Mouse (Mus musculus): ENCODE data around the gene Plbd2. TPM values are rescaled to one million over a fixed set of nuclear protein-coding genes. Genes with fewer than 3 reads are reported as not detected.
A peak's percentile ranks its signal among the peaks of the same experiment; 100 is the strongest.
"Not testable (repeated sequence)": the region's sequence is repeated elsewhere in the genome, so short reads cannot be mapped to it uniquely, and the experiment has no call there.

Gene Plbd2
- polyA plus RNA-seq, 1 experiment: 22.8 TPM

DNA sequence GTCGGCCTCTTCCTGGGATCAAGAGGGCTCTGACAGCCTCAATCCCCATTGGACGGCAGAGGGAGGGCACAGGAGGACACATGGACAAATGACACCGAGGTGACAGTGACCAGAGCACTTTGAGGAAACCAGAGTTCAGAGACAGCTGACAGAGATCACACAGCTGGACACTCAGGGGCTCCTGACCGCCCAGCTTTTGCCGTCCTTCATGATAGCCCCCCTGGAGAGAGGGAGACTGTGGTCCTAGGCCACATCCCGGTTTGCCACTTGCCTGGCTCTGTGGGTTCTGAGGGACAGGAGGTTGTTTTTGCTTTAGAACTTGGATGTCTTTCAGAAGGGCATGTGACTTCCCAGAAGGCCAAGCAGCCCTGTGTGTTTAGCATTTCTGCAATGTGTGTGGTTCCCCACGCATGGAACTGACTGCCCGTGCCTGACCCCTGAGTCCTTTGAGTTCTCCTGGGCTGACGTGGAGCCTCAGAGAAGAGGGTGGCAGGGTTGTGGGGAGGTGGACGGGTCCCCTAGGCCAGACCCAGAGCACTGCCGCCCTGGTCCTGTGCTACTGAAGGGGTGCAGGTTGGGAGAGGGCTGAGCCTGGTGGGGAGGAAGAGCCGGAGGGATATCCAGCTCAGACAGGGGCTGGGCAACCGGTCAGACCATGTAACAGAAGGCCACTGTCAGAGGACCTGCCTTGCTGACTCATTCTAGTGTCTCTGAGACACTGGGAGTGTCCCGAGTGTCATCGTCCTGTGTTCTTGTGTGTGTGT lies 13.0 kb upstream of the Plbd2 start:
- Histone ChIP-seq H3K27ac (replicated peaks; ENCODE audit: low read depth, low read length) (peak overlapping the region; percentile 87), H3K4me1 (ENCODE audit: control insufficient read depth, insufficient read depth, insufficient read length, low read length) (peaks cover 49% of the 10 kb centered on the region), H3K4me3 (ENCODE audit: insufficient read depth, low read depth, low read length) (peak overlapping the region; percentile 20; the same call in 1 of the 2 replicates)

DNA sequence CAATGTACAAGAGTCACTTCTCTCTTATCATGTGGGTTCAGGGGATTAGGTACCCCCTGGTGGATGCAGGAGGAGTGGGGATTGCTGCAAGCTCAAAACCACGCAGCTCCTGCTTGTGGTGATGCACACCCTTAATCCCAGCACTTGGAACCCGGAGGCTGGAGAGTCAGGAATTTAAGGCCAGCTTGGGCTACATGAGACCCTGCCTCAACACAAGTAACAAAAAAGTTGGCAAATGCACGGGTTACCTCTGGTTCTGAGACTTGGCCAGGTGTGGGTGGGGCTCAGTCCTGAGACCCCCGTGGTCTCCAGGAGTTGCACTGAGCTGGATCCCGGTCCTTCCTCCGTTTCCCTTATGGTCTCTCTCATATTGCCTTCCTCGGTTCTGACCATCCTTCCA lies 12.0 kb upstream of the Plbd2 start:
- H3K27ac ChIP-seq (replicated peaks; ENCODE audit: low read depth, low read length): peak overlapping the region; percentile 87
- H3K4me3 ChIP-seq (ENCODE audit: insufficient read depth, low read depth, low read length): no peak overlapping the region
- H3K4me1 ChIP-seq (ENCODE audit: control insufficient read depth, insufficient read depth, insufficient read length, low read length): peaks cover 49% of the 10 kb centered on the region

DNA sequence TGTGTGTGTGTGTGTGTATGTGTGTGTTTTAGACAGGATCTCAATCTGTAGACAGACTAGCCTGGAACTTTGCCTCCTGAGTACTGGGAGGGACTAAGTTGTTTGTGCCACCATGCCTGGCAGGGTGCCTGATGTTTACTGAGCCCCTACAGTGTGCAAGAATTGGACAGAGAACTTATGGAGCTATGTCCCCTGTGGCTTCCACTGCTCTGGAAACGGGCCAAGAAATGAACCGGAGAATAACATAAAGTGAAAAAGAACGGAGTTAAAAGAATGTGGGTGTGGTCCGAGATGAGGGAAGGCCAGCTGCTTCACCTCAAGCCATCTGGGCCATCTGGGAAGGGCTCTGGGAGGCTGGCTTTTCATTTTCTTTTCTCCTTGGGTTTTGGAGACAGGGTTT lies 11.3 kb upstream of the Plbd2 start:
- H3K4me3 ChIP-seq (ENCODE audit: insufficient read depth, low read depth, low read length): no peak overlapping the region
- peak overlapping the region; percentile 6; the same call in 1 of the 2 replicates for H3K27ac ChIP-seq (replicated peaks; ENCODE audit: low read depth, low read length)
- H3K4me1 ChIP-seq (ENCODE audit: control insufficient read depth, insufficient read depth, insufficient read length, low read length): peaks cover 49% of the 10 kb centered on the region

GRCm38 (mm10) chr5:120514031-120514677 lies 10.7 kb upstream of the Plbd2 start:
- H3K27ac ChIP-seq (replicated peaks; ENCODE audit: low read depth, low read length): peak overlapping the region; percentile 6
- peaks cover 49% of the 10 kb centered on the region for H3K4me1 ChIP-seq (ENCODE audit: control insufficient read depth, insufficient read depth, insufficient read length, low read length)
- H3K4me3 ChIP-seq (ENCODE audit: insufficient read depth, low read depth, low read length): no peak overlapping the region

DNA sequence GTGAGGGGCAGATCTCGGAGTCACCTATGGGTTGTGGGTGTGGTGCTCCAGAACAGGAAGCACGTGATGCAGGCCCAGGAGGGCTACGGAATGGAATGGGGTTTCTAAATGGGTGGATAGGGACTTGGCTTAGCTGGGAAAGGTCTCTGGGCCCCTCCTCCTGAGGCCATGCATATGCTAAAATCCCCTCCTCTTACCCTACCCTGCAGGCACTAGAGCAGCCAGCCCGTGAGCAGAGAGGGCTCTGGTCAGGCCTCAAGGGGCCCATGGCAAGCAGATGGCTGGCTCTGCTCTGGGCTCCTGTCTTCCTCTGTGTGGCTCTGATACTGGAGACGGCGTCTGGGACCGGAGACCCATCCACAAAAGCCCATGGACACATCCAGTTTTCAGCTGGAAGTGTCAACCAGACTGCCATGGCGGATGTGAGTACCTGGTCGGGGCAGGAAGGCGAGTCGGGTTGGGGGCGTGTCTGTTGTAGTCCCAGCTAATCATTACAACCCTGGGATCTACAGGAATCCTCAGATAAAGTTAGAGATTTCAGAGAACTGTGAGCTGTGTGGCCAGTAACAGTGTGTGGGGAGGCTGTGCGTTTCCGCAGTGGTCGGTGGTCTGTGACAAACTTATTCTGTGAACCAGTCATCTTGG lies 9.6 kb upstream of the Plbd2 start:
- H3K27ac ChIP-seq (replicated peaks; ENCODE audit: low read depth, low read length): peak overlapping the region; percentile 17
- peak overlapping the region; percentile 7; the same call in 1 of the 2 replicates for H3K4me3 ChIP-seq (ENCODE audit: insufficient read depth, low read depth, low read length)
- H3K4me1 ChIP-seq (ENCODE audit: control insufficient read depth, insufficient read depth, insufficient read length, low read length): peaks cover 49% of the 10 kb centered on the region

DNA sequence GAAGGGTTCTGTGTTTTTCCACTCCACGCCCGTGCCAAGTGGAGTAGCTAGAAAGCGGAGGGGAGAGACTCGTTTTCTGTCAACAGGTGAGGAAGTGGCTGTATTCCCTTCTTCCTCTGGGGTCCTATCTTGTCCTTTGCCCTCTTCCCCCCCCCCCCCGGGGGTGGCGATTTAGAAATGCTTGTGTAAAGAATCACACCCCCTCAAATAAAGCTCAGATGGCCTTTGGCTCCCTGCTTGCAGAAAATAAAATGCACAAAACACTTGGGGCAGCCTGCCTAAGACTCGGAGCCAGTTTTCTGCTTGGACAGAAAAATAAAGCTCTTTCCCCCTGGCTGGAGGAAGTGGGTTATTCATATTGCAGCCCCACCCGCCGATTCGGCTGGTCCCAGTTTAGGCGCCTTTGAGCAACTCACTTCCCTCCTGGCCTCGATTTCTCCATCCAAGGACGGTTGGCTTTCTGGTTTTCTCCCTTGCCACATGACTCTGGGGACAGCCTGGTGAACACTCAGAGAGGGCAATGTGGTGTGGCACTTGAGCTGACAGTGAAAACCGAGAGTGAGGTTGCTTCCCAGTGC lies 8.3 kb upstream of the Plbd2 start:
- Histone ChIP-seq H3K27ac (replicated peaks; ENCODE audit: low read depth, low read length) (peak overlapping the region; percentile 82), H3K4me1 (ENCODE audit: control insufficient read depth, insufficient read depth, insufficient read length, low read length) (peaks cover 38% of the 10 kb centered on the region), H3K4me3 (ENCODE audit: insufficient read depth, low read depth, low read length) (peak overlapping the region; percentile 79)

- Histone ChIP-seq H3K4me1 (ENCODE audit: control insufficient read depth, insufficient read depth, insufficient read length, low read length) (peaks cover 32% of the 10 kb centered on the region), H3K27ac (replicated peaks; ENCODE audit: low read depth, low read length) (peak within 1 kb of the TSS; percentile 82)
Observed at GRCm38 (mm10) chr5:120510982-120511642, 7.7 kb upstream of the Plbd2 start, which contains the start of gene Slc8b1. TSS of gene Slc8b1 (plus strand) at chr5:120511168.

GRCm38 (mm10) chr5:120507311-120507710 lies 3.9 kb upstream of the Plbd2 start:
- peaks cover 9% of the 10 kb centered on the region; the same call in 1 of the 2 replicates for H3K4me1 ChIP-seq (ENCODE audit: control insufficient read depth, insufficient read depth, insufficient read length, low read length)
- no peak overlapping the region for H3K4me3 ChIP-seq (ENCODE audit: insufficient read depth, low read depth, low read length)
- no peak overlapping the region for H3K27ac ChIP-seq (replicated peaks; ENCODE audit: low read depth, low read length)

More at GRCm38 (mm10) chr5:120510982-120511642, 7.7 kb upstream of the Plbd2 start, which contains the start of gene Slc8b1:
- H3K4me3 ChIP-seq (ENCODE audit: insufficient read depth, low read depth, low read length): peak within 1 kb of the TSS; percentile 79

DNA sequence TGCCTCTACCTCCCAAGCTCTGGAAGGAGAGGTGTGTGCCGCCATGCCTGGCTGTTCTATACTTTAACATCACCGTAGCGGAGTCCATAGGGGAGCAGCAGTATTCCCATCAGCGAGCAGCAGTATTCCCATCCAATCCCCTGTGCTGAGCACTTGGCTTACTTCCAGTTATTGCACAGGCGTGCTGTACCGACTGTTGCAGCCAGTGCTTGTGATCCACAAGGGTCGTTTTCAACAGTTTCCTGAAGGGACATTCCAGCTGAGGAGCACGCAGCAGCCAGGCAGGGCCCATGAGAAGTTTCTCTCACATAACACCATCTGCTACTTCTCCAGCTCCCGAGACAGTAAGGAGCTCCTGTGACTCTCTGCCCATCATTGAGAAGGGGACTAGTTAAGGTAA lies 3.1 kb upstream of the Plbd2 start:
- Histone ChIP-seq H3K4me1 (ENCODE audit: control insufficient read depth, insufficient read depth, insufficient read length, low read length) (peaks cover 7% of the 10 kb centered on the region; the same call in 1 of the 2 replicates), H3K27ac (replicated peaks; ENCODE audit: low read depth, low read length) (no peak overlapping the region), H3K4me3 (ENCODE audit: insufficient read depth, low read depth, low read length) (no peak overlapping the region)

- Histone ChIP-seq H3K4me3 (ENCODE audit: insufficient read depth, low read depth, low read length) (peak overlapping the region; percentile 3; the same call in 1 of the 2 replicates), H3K27ac (replicated peaks; ENCODE audit: low read depth, low read length) (no peak overlapping the region)
Observed at GRCm38 (mm10) chr5:120505781-120506180, 2.4 kb upstream of the Plbd2 start.

DNA sequence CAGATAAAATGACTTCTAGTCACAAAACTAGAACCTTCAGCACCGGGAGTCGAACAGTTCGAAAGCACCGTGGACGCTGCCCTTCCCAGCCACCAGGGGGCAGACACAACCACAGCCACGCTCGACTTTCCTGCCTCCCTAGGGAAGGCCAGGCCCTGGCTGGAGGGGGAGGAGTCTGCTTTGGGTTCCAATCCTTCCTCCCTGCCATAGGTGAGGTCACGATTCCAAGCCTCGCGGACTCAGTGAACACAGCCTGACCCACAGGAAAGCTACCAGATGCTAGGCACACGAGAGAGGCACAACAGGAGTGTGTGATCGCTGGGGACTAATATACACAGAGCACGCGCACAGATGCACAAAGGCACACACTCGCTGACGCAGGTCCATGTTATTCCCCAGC lies 1.9 kb upstream of the Plbd2 start:
- peak overlapping the region; percentile 3; the same call in 1 of the 2 replicates for H3K4me3 ChIP-seq (ENCODE audit: insufficient read depth, low read depth, low read length)
- no peak overlapping the region for H3K27ac ChIP-seq (replicated peaks; ENCODE audit: low read depth, low read length)
- H3K4me1 ChIP-seq (ENCODE audit: control insufficient read depth, insufficient read depth, insufficient read length, low read length): peaks cover 7% of the 10 kb centered on the region; the same call in 1 of the 2 replicates

More at GRCm38 (mm10) chr5:120505781-120506180, 2.4 kb upstream of the Plbd2 start:
- peaks cover 7% of the 10 kb centered on the region; the same call in 1 of the 2 replicates for H3K4me1 ChIP-seq (ENCODE audit: control insufficient read depth, insufficient read depth, insufficient read length, low read length)

DNA sequence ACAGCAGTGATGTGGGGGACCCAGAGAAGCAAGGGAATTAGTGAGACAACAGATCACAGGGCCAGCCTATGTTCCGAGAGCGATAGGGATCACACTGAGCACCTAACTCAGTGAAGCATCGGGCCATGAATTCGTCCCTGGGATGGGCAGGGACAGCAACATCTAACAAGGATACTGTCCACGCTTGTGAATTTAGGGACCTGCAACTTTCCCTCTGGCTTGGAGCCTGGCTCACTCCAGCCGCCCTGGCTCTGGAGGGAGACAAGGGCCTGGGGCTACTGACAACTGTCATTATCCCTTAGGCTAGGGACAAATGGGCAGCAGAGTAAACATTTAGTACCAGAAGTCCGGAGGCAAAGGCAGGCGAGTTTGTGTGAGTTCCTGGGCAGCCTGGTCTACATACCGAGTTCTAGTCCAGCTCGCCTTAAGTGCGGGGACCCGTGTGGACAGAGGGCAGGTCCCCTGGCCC lies 716 bp downstream of the Plbd2 start:
- H3K27ac ChIP-seq (replicated peaks; ENCODE audit: low read depth, low read length): no peak overlapping the region
- peak overlapping the region; percentile 90 for H3K4me3 ChIP-seq (ENCODE audit: insufficient read depth, low read depth, low read length)
- H3K4me1 ChIP-seq (ENCODE audit: control insufficient read depth, insufficient read depth, insufficient read length, low read length): peaks cover 7% of the 10 kb centered on the region; the same call in 1 of the 2 replicates

- Histone ChIP-seq H3K27ac (replicated peaks; ENCODE audit: low read depth, low read length) (no peak overlapping the region), H3K4me1 (ENCODE audit: control insufficient read depth, insufficient read depth, insufficient read length, low read length) (peaks cover 7% of the 10 kb centered on the region; the same call in 1 of the 2 replicates), H3K4me3 (ENCODE audit: insufficient read depth, low read depth, low read length) (peak overlapping the region; percentile 90)
Observed at GRCm38 (mm10) chr5:120502147-120502621, 1.2 kb downstream of the Plbd2 start.

DNA sequence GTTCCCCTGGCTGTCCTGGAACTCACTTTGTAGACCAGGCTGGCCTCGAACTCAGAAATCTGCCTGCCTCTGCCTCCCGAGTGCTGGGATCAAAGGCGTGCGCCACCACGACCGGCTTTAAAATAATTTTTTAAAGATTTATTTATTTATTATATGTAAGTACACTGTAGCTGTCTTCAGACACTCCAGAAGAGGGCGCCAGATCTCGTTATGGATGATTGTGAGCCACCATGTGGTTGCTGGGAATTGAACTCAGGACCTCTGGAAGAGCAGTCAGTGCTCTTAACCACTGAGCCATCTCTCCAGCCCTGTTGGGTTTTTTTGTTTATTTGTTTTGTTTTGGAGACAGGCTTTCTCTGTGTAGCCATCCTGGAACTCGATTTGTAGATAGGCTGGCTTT lies 2.8 kb downstream of the Plbd2 start:
- not testable (repeated sequence) for H3K27ac ChIP-seq (replicated peaks; ENCODE audit: low read depth, low read length); H3K4me3 ChIP-seq (ENCODE audit: insufficient read depth, low read depth, low read length); H3K4me1 ChIP-seq (ENCODE audit: control insufficient read depth, insufficient read depth, insufficient read length, low read length)
